Mouse (Mus musculus) C2C12 (cell line): ENCODE results near the gene Ccdc163.

Experiments used
- CEBPB ChIP-seq: IDR thresholded peaks from one replicate; pipeline ENCODE4 v1.6.1; 2011; ENCODE audit warnings: low read depth, mild to moderate bottlenecking, control low read depth, moderate library complexity
- CTCF ChIP-seq: IDR thresholded peaks from one replicate; pipeline ENCODE4 v1.5.1; 2011; ENCODE audit not compliant: control insufficient read depth, insufficient read depth, insufficient read length
- MAX ChIP-seq: IDR thresholded peaks from one replicate; pipeline ENCODE4 v1.6.1; 2011; ENCODE audit warnings: mild to moderate bottlenecking, control low read depth
- MYOD1 ChIP-seq: IDR thresholded peaks from one replicate; pipeline ENCODE4 v1.6.1; 2011; ENCODE audit warnings: low read depth; ENCODE audit not compliant: control insufficient read depth, insufficient read length
- MYOG ChIP-seq: IDR thresholded peaks from one replicate; pipeline ENCODE4 v1.6.1; 2011; ENCODE audit not compliant: control insufficient read depth, insufficient read length; ENCODE audit errors: extremely low read depth

DNA sequence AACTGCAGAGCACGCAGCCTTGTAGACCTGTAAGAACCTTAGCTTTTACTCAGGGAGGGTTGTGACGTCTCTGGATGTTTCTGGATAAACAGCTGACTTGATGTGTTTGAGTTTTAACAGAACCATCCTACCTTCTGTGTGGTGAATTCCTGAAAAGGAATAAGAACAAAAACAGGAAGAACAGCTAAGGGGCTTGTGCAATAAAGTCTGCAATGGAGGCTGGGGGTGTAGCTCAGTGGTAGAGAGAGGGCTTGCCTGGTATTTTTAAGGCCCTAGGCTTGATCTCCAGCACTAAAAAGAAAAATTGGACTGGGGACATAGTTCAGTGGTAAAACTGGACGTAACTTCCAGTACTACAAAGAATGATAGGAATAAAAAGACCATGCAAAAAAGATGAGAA lies 68.8 kb downstream of the Ccdc163 start:
- TF ChIP-seq CTCF, result no peak
- no peak for TF ChIP-seq CEBPB
- no peak for TF ChIP-seq MAX
- no peak for TF ChIP-seq MYOG
- TF ChIP-seq MYOD1, result no peak
